Mouse (Mus musculus) brain, embryonic 14.5 days (tissue): Measurements from ENCODE around the gene Gif. TPM values are rescaled to one million over a fixed set of nuclear protein-coding genes. Genes with fewer than 3 reads are reported as not detected.

Source experiments
- DNase-seq: peaks from one replicate; pipeline ENCODE4 v3.0.0-alpha.2; 2011; ENCODE audit warnings: low read depth
- CTCF ChIP-seq: fragments of 200-500 bp; IDR thresholded peaks from 2 replicates; pipeline ENCODE4 v1.5.1; 2012; ENCODE audit warnings: inconsistent platforms, mild to moderate bottlenecking, moderate library complexity, borderline replicate concordance; ENCODE audit not compliant: insufficient read depth, insufficient read length; ENCODE audit errors: extremely low read depth
- POLR2A ChIP-seq: fragments of 200-500 bp; IDR thresholded peaks from 2 replicates; pipeline ENCODE4 v1.6.1; 2012; ENCODE audit warnings: mild to moderate bottlenecking, inconsistent platforms, borderline replicate concordance; ENCODE audit not compliant: poor library complexity, insufficient read depth, insufficient read length, severe bottlenecking; ENCODE audit errors: extremely low read depth
- polyA plus RNA-seq: library from polyadenylated mRNA; depleted of rRNA; stranded (reverse); fragments of >200 nt; gene quantifications from 2 replicates; pipeline ENCODE4 v1.2.3, GENCODE M21; 2012; rRNA removed

Gene Gif
- polyA plus RNA-seq, 1 experiment, result not detected

GRCm38 (mm10) chr19:11794447-11794846 is 47.1 kb downstream of the Gif start:
- DNase-seq, result no peak
- no peak for TF ChIP-seq CTCF
- no peak for TF ChIP-seq POLR2A

- TF ChIP-seq POLR2A (no peak), CTCF (no peak)
- no peak for DNase-seq
Measured at GRCm38 (mm10) chr19:11800531-11801315, 53.4 kb downstream of the Gif start.

DNA sequence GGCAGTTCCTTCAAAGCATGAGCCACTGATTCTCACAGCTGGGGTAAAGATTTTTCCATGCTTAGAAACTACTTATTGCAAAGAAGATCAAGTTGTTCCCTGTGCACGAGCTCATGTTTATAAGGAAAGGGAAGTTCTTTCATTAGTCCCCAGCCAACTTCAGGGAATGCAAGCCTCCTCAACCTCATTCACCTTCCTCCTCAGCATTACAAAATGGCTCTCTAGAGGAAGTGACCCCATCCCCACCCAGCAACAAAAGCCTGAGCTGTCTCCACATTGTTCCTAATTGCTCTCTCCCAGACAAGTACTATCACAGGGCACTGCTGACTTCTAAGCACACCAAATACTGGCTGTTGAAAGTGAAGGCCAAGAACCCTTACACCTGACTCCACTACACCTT is 57.1 kb downstream of the Gif start:
- TF ChIP-seq POLR2A (no peak), CTCF (no peak)
- DNase-seq, result no peak

GRCm38 (mm10) chr19:11807251-11807650 is 59.9 kb downstream of the Gif start:
- TF ChIP-seq POLR2A (no peak), CTCF (no peak)

GRCm38 (mm10) chr19:11807822-11808221 is 60.5 kb downstream of the Gif start:
- TF ChIP-seq POLR2A, result no peak
- TF ChIP-seq CTCF, result no peak
- no peak for DNase-seq

More at GRCm38 (mm10) chr19:11807251-11807650, 59.9 kb downstream of the Gif start:
- no peak for DNase-seq

DNA sequence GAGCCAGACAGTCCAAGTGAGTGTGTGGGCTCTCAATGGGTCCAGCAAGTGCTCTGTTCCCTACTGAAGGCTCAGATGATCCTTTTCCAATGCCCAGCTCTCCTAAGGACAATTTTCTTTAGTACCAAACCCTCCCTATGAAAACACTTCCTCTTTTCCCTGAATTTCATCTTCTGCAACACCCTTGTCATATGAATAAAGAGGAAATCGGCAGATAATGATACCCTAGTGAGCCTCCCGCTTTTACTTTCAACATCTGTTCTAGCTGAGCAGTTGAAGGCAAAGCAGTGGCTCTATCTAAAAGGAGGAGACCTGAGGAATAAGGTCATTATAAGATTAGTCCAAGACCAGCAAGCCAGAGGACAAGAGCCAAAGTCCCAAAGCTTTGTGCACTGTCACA is 61.1 kb downstream of the Gif start:
- no peak for DNase-seq
- no peak for TF ChIP-seq POLR2A
- TF ChIP-seq CTCF, result no peak

DNA sequence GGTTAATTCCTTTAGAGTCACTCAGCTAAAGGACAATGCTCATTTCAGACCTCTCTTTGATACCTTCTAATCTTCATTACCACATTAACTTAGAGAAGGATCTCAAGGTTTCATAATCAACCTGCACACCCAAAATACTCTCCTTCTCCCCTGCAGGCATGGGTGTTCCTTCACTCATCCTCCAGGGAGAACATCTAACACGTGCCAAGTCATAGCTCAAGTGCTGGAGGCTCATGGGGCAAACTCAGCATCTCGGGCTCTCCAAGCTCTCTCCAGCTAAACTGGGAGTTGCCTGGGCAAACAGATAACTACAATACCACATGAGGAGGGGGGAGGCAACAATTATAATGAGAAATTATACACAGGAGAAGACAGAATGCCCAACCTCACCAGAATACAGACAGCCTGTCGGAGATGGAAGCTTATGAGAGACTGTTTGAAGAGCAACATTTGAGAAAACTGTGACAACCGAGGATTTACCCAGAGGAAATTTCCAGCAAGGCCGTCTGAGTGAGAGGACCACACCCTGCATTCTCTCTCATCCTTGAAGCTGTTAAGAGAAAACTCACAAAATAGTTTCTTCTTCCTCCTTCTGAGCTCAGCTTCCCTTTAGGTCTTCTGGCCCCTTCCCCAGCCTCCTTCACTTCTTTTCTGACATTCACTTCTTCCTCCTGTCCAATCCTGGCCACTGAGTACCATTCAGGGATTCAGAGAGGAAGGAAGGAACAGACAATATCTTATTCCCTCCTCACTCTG is 62.8 kb downstream of the Gif start:
- DNase-seq, result no peak
- TF ChIP-seq POLR2A, result no peak
- TF ChIP-seq CTCF, result no peak

- DNase-seq, result no peak
- TF ChIP-seq CTCF (no peak), POLR2A (no peak)
Measured at GRCm38 (mm10) chr19:11810856-11811255, 63.5 kb downstream of the Gif start.

DNA sequence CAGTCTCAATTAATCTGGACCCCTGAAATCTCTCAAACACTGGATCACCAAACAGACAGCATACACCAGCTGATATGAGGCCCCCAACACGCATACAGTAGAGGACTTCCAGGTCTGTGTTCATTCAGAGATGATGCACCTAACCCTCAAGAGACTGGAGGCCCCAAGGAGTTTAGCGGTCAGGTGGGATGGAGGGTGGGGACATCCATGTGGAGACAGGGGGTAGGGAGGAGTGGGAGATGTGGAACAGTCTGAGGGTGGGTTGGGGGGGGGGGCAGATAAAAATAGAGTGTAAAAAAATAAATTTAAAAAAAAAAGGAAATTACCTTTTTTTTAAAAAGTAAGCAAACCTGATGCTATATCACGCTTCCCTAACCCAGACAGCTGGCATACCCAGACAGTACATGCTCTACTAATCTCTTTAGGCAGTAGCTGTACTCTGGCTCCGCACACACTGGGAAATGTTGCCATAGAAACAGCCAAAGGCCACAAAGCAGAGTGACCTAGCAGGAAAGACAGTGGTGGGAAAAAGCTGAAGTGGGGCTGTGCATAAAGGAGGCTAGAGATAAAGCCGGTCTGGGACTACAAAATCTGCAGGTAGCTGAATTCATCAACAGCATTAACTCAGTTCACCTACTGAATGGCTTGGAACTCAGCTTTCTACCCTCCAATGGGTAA is 64.5 kb downstream of the Gif start:
- TF ChIP-seq CTCF (no peak), POLR2A (no peak)
- peak; percentile 88 for DNase-seq

Other genes starting within 250 kb of the Gif start
- 1.7 and 2.7 TPM in 2 replicates for gene Ms4a6b, start 231.0 kb upstream of the Gif start, polyA plus RNA-seq
- 0.11 TPM in 1 of 2 replicates, not detected in the other for gene Ms4a4d, start 210.8 kb upstream of the Gif start, polyA plus RNA-seq
- gene Ms4a6d, start 142.7 kb upstream of the Gif start, polyA plus RNA-seq, result 1.7 TPM in 2 replicates
- 0.11 and 0.14 TPM in 2 replicates for gene Ms4a2, start 123.8 kb upstream of the Gif start, polyA plus RNA-seq
- gene Ms4a3, start 106.7 kb upstream of the Gif start, polyA plus RNA-seq, result not detected in 2 replicates
- gene Oosp2, start 87.0 kb upstream of the Gif start, polyA plus RNA-seq, result not detected in 2 replicates
- gene Oosp1, start 56.4 kb upstream of the Gif start, polyA plus RNA-seq, result not detected in 2 replicates
- gene Oosp3, start 50.5 kb upstream of the Gif start, polyA plus RNA-seq, result not detected in 2 replicates
- gene Mrpl16, start 22.8 kb downstream of the Gif start, polyA plus RNA-seq, result 28.6 and 31.2 TPM in 2 replicates
- gene Stx3, start 71.8 kb downstream of the Gif start, polyA plus RNA-seq, result 29.7 and 35.7 TPM in 2 replicates
- 0.05 TPM in 1 of 2 replicates, not detected in the other for gene Olfr1417, start 91.7 kb downstream of the Gif start, polyA plus RNA-seq
- not detected in 2 replicates for gene Olfr1418, start 113.5 kb downstream of the Gif start, polyA plus RNA-seq
- gene Olfr1419, start 127.6 kb downstream of the Gif start, polyA plus RNA-seq, result 0.05 TPM in 2 replicates
- not detected in 2 replicates for gene Olfr1420, start 139.0 kb downstream of the Gif start, polyA plus RNA-seq
- 38.0 and 38.6 TPM in 2 replicates for gene Patl1, start 164.8 kb downstream of the Gif start, polyA plus RNA-seq
- gene Osbp, start 218.4 kb downstream of the Gif start, polyA plus RNA-seq, result 31.1 and 35.8 TPM in 2 replicates